Mouse (Mus musculus): ENCODE data around the gene Fam122c. TPM values are rescaled to one million over a fixed set of nuclear protein-coding genes. Genes with fewer than 3 reads are reported as not detected.
"Not testable (repeated sequence)": the region's sequence is repeated elsewhere in the genome, so short reads cannot be mapped to it uniquely, and the experiment has no call there.

The Fam122c gene
- total RNA-seq (2017), result not detected in 2 replicates

GRCm38 (mm10) chrX:53273124-53273523, at the start of gene Fam122c:
Gene Fam122c, plus strand, starts transcription at chrX:53273424.
- ATAC-seq (replicated peaks in 1 of 2; ENCODE audit: insufficient read depth in 1 of 2, low FRiP score in 2 of 2, low TSS enrichment in 1 of 2, low read depth in 1 of 2, poor library complexity in 2 of 2, severe bottlenecking in 2 of 2), result no peak

GRCm38 (mm10) chrX:53224353-53224944, 48.8 kb upstream of the Fam122c start:
- no peak for ATAC-seq (replicated peaks in 1 of 2; ENCODE audit: insufficient read depth in 1 of 2, low FRiP score in 2 of 2, low TSS enrichment in 1 of 2, low read depth in 1 of 2, poor library complexity in 2 of 2, severe bottlenecking in 2 of 2)

GRCm38 (mm10) chrX:53231965-53232364, 41.3 kb upstream of the Fam122c start:
- ATAC-seq (replicated peaks in 1 of 2; ENCODE audit: insufficient read depth in 1 of 2, low FRiP score in 2 of 2, low TSS enrichment in 1 of 2, low read depth in 1 of 2, poor library complexity in 2 of 2, severe bottlenecking in 2 of 2), result no peak

- ATAC-seq (replicated peaks in 1 of 2; ENCODE audit: insufficient read depth in 1 of 2, low FRiP score in 2 of 2, low TSS enrichment in 1 of 2, low read depth in 1 of 2, poor library complexity in 2 of 2, severe bottlenecking in 2 of 2), result peak in 1 of 2 experiments; percentile 46; a peak in 1 of 4 replicates
Measured at GRCm38 (mm10) chrX:53233689-53234088, 39.5 kb upstream of the Fam122c start.

- ATAC-seq (replicated peaks in 1 of 2; ENCODE audit: insufficient read depth in 1 of 2, low FRiP score in 2 of 2, low TSS enrichment in 1 of 2, low read depth in 1 of 2, poor library complexity in 2 of 2, severe bottlenecking in 2 of 2), result no peak
Measured at GRCm38 (mm10) chrX:53236404-53236803, 36.8 kb upstream of the Fam122c start.

GRCm38 (mm10) chrX:53237971-53238370, 35.3 kb upstream of the Fam122c start:
- ATAC-seq (replicated peaks in 1 of 2; ENCODE audit: insufficient read depth in 1 of 2, low FRiP score in 2 of 2, low TSS enrichment in 1 of 2, low read depth in 1 of 2, poor library complexity in 2 of 2, severe bottlenecking in 2 of 2), result peak in 1 of 2 experiments; percentile 58; a peak in 1 of 4 replicates

GRCm38 (mm10) chrX:53240011-53240410, 33.2 kb upstream of the Fam122c start, which contains the start of gene Plac1:
Gene Plac1, minus strand, starts transcription at chrX:53240111.
- no peak for ATAC-seq (replicated peaks in 1 of 2; ENCODE audit: insufficient read depth in 1 of 2, low FRiP score in 2 of 2, low TSS enrichment in 1 of 2, low read depth in 1 of 2, poor library complexity in 2 of 2, severe bottlenecking in 2 of 2)

GRCm38 (mm10) chrX:53255195-53255594, 18.0 kb upstream of the Fam122c start:
- no peak for ATAC-seq (replicated peaks in 1 of 2; ENCODE audit: insufficient read depth in 1 of 2, low FRiP score in 2 of 2, low TSS enrichment in 1 of 2, low read depth in 1 of 2, poor library complexity in 2 of 2, severe bottlenecking in 2 of 2)

- ATAC-seq (replicated peaks in 1 of 2; ENCODE audit: insufficient read depth in 1 of 2, low FRiP score in 2 of 2, low TSS enrichment in 1 of 2, low read depth in 1 of 2, poor library complexity in 2 of 2, severe bottlenecking in 2 of 2), result no peak
Measured at GRCm38 (mm10) chrX:53266186-53266585, 7.0 kb upstream of the Fam122c start.

- ATAC-seq (replicated peaks in 1 of 2; ENCODE audit: insufficient read depth in 1 of 2, low FRiP score in 2 of 2, low TSS enrichment in 1 of 2, low read depth in 1 of 2, poor library complexity in 2 of 2, severe bottlenecking in 2 of 2), result peak; percentile 80 to 85
Measured at GRCm38 (mm10) chrX:53268856-53269255, 4.4 kb upstream of the Fam122c start.

- ATAC-seq (replicated peaks in 1 of 2; ENCODE audit: insufficient read depth in 1 of 2, low FRiP score in 2 of 2, low TSS enrichment in 1 of 2, low read depth in 1 of 2, poor library complexity in 2 of 2, severe bottlenecking in 2 of 2), result peak; percentile 90
Measured at GRCm38 (mm10) chrX:53269289-53270062, 3.7 kb upstream of the Fam122c start, which contains the start of gene Fam122b. Gene Fam122b, minus strand, starts transcription at chrX:53269805.

- no peak for ATAC-seq (replicated peaks in 1 of 2; ENCODE audit: insufficient read depth in 1 of 2, low FRiP score in 2 of 2, low TSS enrichment in 1 of 2, low read depth in 1 of 2, poor library complexity in 2 of 2, severe bottlenecking in 2 of 2)
Measured at GRCm38 (mm10) chrX:53270063-53270432, 3.2 kb upstream of the Fam122c start.

GRCm38 (mm10) chrX:53271628-53272027, 1.6 kb upstream of the Fam122c start:
- ATAC-seq (replicated peaks in 1 of 2; ENCODE audit: insufficient read depth in 1 of 2, low FRiP score in 2 of 2, low TSS enrichment in 1 of 2, low read depth in 1 of 2, poor library complexity in 2 of 2, severe bottlenecking in 2 of 2), result not testable (repeated sequence)

GRCm38 (mm10) chrX:53287924-53288323, 14.7 kb downstream of the Fam122c start:
- ATAC-seq (replicated peaks in 1 of 2; ENCODE audit: insufficient read depth in 1 of 2, low FRiP score in 2 of 2, low TSS enrichment in 1 of 2, low read depth in 1 of 2, poor library complexity in 2 of 2, severe bottlenecking in 2 of 2), result no peak

- peak; percentile 89 to 95 for ATAC-seq (replicated peaks in 1 of 2; ENCODE audit: insufficient read depth in 1 of 2, low FRiP score in 2 of 2, low TSS enrichment in 1 of 2, low read depth in 1 of 2, poor library complexity in 2 of 2, severe bottlenecking in 2 of 2)
Measured at GRCm38 (mm10) chrX:53320564-53320963, 47.3 kb downstream of the Fam122c start.

- peak in 1 of 2 experiments; percentile 42; a peak in 1 of 4 replicates for ATAC-seq (replicated peaks in 1 of 2; ENCODE audit: insufficient read depth in 1 of 2, low FRiP score in 2 of 2, low TSS enrichment in 1 of 2, low read depth in 1 of 2, poor library complexity in 2 of 2, severe bottlenecking in 2 of 2)
Measured at GRCm38 (mm10) chrX:53321111-53321510, 47.9 kb downstream of the Fam122c start.

- ATAC-seq (replicated peaks in 1 of 2; ENCODE audit: insufficient read depth in 1 of 2, low FRiP score in 2 of 2, low TSS enrichment in 1 of 2, low read depth in 1 of 2, poor library complexity in 2 of 2, severe bottlenecking in 2 of 2), result no peak
Measured at GRCm38 (mm10) chrX:53330396-53330795, 57.2 kb downstream of the Fam122c start.

- no peak for ATAC-seq (replicated peaks in 1 of 2; ENCODE audit: insufficient read depth in 1 of 2, low FRiP score in 2 of 2, low TSS enrichment in 1 of 2, low read depth in 1 of 2, poor library complexity in 2 of 2, severe bottlenecking in 2 of 2)
Measured at GRCm38 (mm10) chrX:53337355-53337754, 64.1 kb downstream of the Fam122c start.
